Mouse (Mus musculus) embryonic facial prominence, embryonic 12.5 days (tissue): ENCODE data around the gene App. TPM values are rescaled to one million over a fixed set of nuclear protein-coding genes. Genes with fewer than 3 reads are reported as not detected.

Experiments used
- ATAC-seq: fragments of 200-750 bp; cut with Nextera tagmentation; 2 replicates; pipeline ENCODE4 v1.8.0; 2017; ENCODE audit not compliant: insufficient number of reproducible peaks, insufficient read depth, low FRiP score, low TSS enrichment
- H3K27ac ChIP-seq: fragments of 300-500 bp; sonication (generic); 2 replicates; pipeline ENCODE4 v1.5.1; 2016; ENCODE audit warnings: mild to moderate bottlenecking
- H3K27me3 ChIP-seq: fragments of 300-500 bp; sonication (generic); 2 replicates; pipeline ENCODE4 v1.6.1; 2016; ENCODE audit warnings: mild to moderate bottlenecking, moderate library complexity
- H3K36me3 ChIP-seq: fragments of 300-500 bp; sonication (generic); 2 replicates; pipeline ENCODE4 v1.6.1; 2016; ENCODE audit warnings: mild to moderate bottlenecking
- H3K4me1 ChIP-seq: fragments of 300-500 bp; sonication (generic); 2 replicates; pipeline ENCODE4 v1.6.1; 2016
- H3K4me2 ChIP-seq: fragments of 300-500 bp; sonication (generic); replicated peaks from 2 replicates; pipeline ENCODE4 v1.6.1; 2016; ENCODE audit warnings: mild to moderate bottlenecking, moderate library complexity
- H3K4me3 ChIP-seq: fragments of 300-500 bp; sonication (generic); 2 replicates; pipeline ENCODE4 v1.5.1; 2016; ENCODE audit warnings: mild to moderate bottlenecking
- H3K9ac ChIP-seq: fragments of 300-500 bp; sonication (generic); 2 replicates; pipeline ENCODE4 v1.6.1; 2016; ENCODE audit warnings: mild to moderate bottlenecking, moderate library complexity
- H3K9me3 ChIP-seq: fragments of 300-500 bp; sonication (generic); 2 replicates; pipeline ENCODE4 v1.6.1; 2016; ENCODE audit warnings: mild to moderate bottlenecking, moderate library complexity
- WGBS: fragments of 180-500 bp; shearing (Covaris S2); methylation state at CpG from one replicate; pipeline ENCODE4 v1.1.7; 2016; 5-methylcytosine and 5-hydroxymethylcytosine counted together
- polyA plus RNA-seq: library from polyadenylated mRNA; unstranded; fragments of >200 nt; fragmentation: Nextera tagmentation; extraction: Ambion mirVana; gene quantifications from 2 replicates; pipeline ENCODE4 v1.2.1, GENCODE M21; 2016

The App gene
- polyA plus RNA-seq, 1 experiment from 2014 or later, result 224 TPM

DNA sequence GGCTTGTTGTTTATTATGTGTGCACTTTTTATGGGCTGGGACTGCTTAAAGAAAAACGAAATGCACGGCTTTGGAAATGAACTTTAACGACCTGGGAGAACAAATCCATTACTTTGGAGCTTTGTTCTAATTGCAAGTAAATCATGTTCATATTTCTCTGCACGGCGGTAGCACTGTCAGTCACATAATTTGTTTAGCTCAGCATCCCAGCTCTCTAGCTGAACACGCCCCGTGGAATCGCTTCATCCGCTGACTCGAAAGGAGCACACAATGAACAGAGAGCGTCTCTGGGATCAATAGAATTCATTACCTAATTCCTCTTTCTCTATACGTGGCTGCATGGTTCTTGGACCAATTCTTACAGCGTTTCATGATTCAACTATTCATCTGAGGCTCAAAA, 207.5 kb downstream of the App start:
- Histone ChIP-seq H3K9ac (no peak overlapping the region), H3K4me2 (no peak overlapping the region), H3K27ac (no peak overlapping the region), H3K36me3 (peaks cover 47% of the 10 kb centered on the region), H3K9me3 (no peaks in the 10 kb centered on the region), H3K4me1 (no peaks in the 10 kb centered on the region), H3K4me3 (no peak overlapping the region), H3K27me3 (no peaks in the 10 kb centered on the region)
- no peak for ATAC-seq
- whole genome bisulfite sequencing, result 80% methylated on average over 13 of the region's 13 CpGs

- no peaks in the 10 kb centered on the region for H3K27me3 ChIP-seq
- no peak overlapping the region for H3K4me3 ChIP-seq
- no peak for ATAC-seq
- H3K4me1 ChIP-seq, result no peaks in the 10 kb centered on the region
- peaks cover 61% of the 10 kb centered on the region for H3K36me3 ChIP-seq
- H3K9ac ChIP-seq, result no peak overlapping the region
- H3K27ac ChIP-seq, result no peak overlapping the region
- no peak overlapping the region for H3K4me2 ChIP-seq
- WGBS, result 87% methylated on average over 9 of the region's 9 CpGs
- no peaks in the 10 kb centered on the region for H3K9me3 ChIP-seq
Observed at GRCm38 (mm10) chr16:84963960-84964359, 209.6 kb downstream of the App start.

DNA sequence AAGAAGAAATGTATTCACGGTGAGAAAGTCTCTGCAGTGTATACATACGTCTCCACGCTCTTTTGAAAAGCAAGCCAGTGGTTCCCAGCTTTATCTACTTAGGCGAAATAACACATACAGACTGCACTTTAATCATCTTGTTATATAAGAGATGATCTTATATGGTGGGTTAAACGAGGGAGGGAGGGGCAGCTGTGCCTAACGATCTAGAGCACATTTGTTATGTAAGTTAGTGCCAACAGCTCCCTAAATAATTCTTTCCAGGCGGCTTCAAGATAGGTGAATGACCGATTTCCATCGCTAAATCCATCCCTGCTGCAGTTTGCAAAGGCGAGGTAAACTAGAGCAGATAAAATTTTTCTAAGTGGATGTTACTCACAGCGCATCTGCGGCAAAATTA, 210.0 kb downstream of the App start:
- no peak for ATAC-seq
- no peaks in the 10 kb centered on the region for H3K9me3 ChIP-seq
- WGBS, result 88% methylated on average over 12 of the region's 12 CpGs
- no peak overlapping the region for H3K27ac ChIP-seq
- H3K9ac ChIP-seq, result no peak overlapping the region
- H3K4me3 ChIP-seq, result no peak overlapping the region
- H3K27me3 ChIP-seq, result no peaks in the 10 kb centered on the region
- H3K36me3 ChIP-seq, result peaks cover 60% of the 10 kb centered on the region
- no peaks in the 10 kb centered on the region for H3K4me1 ChIP-seq
- H3K4me2 ChIP-seq, result no peak overlapping the region

DNA sequence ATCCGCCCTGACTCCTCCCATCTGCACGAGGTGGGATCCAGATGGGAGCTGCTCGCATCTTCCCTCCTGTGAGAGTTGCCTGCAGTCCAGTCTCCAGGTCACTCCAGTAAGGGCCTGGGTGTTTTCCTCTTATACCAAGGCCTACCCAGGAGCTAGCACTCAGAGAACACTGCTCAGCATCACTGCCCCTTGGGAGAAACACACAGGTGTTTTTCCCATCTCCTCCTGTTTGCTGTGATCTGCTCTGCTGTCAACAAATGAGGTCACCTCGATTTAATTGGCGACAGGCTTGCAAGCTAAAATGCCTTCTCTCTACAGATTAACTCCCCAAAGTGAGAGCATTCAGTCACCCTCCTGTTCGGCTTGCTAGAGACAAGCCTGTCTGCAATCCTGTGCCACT, 216.3 kb downstream of the App start:
- H3K9me3 ChIP-seq, result no peaks in the 10 kb centered on the region
- no peak overlapping the region for H3K9ac ChIP-seq
- no peaks in the 10 kb centered on the region for H3K4me1 ChIP-seq
- no peak for ATAC-seq
- no peak overlapping the region for H3K4me2 ChIP-seq
- 62% methylated on average over 6 of the region's 6 CpGs for WGBS
- H3K27me3 ChIP-seq, result no peaks in the 10 kb centered on the region
- H3K36me3 ChIP-seq, result peaks cover 39% of the 10 kb centered on the region
- H3K4me3 ChIP-seq, result no peak overlapping the region
- H3K27ac ChIP-seq, result no peak overlapping the region

DNA sequence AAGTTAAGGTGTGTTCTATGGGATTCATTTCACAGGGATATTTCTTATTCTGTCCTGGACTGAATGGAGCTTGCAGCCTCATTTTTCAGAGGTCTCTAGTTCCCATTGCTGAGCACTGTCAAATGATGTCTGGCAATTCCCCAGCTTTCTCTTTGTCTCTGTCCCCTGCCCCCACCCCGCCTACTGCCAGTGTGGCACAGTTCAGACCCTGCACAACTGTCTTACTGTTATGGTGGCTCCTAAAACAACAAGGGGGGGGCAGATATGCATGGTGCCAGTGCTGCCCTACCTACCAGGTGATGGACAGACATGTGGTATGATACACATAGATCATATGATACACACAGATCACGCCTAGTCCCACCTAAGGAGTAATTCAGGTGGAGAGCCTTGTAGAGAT, 216.9 kb downstream of the App start:
- Histone ChIP-seq H3K27ac (no peak overlapping the region), H3K9me3 (no peaks in the 10 kb centered on the region), H3K4me3 (no peak overlapping the region), H3K4me1 (no peaks in the 10 kb centered on the region), H3K27me3 (no peaks in the 10 kb centered on the region), H3K9ac (no peak overlapping the region), H3K4me2 (no peak overlapping the region), H3K36me3 (peaks cover 36% of the 10 kb centered on the region)
- 94% methylated on average over 2 of the region's 2 CpGs for WGBS
- no peak for ATAC-seq

DNA sequence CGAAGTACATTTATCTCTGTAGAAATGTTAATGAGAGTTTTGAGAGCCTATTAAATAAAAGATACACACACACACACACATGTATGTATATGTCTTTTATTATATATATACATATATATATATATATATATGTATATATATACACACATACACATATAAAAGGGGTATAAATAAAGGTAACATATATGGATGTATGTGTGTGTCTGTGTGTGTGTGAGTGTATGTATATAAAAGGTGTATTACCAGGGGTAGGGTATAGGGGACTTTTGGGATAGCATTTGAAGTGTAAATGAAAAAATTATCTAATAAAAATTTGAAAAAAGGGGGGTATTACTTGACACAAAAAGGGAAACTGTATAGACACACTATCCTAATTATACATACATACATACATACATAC, 217.7 kb downstream of the App start:
- Histone ChIP-seq H3K9ac (no peak overlapping the region), H3K4me2 (no peak overlapping the region), H3K4me1 (no peaks in the 10 kb centered on the region), H3K27ac (no peak overlapping the region), H3K4me3 (no peak overlapping the region), H3K36me3 (peaks cover 28% of the 10 kb centered on the region), H3K27me3 (no peaks in the 10 kb centered on the region), H3K9me3 (no peaks in the 10 kb centered on the region)
- WGBS, result 63% methylated on average over 1 of the region's 1 CpGs
- ATAC-seq, result no peak

DNA sequence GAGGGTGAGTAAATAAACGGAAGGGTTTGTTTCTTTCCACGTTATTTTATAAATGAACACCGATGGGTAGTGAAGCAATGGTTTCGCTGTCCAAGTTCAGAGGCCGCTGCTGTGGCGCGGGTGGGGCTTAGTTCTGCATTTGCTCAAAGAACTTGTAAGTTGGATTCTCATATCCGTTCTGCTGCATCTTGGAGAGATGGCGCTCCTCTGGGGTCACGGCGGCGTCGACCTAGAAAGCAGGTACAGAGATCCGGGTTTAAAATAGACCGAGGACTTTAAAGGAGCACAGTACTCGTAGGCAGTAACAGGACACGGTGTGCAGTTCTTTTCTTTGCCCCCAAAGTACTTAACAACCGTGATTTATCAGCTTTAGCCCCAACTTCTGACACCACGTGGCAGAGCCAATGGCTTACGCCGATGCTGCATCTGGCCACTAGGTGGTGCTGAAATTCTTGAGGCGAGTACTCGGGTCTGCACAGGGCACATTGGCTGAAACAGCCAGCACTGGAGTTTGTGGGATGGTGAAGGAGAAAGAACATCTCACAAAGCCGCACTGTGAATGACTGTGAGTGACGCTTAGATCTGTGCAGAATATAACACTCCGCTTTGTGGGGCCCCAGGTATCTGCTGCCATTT, 218.2 kb downstream of the App start:
- Histone ChIP-seq H3K36me3 (peaks cover 22% of the 10 kb centered on the region), H3K27me3 (no peaks in the 10 kb centered on the region), H3K9me3 (no peaks in the 10 kb centered on the region), H3K4me2 (peak overlapping the region; percentile 17; the same call in 1 of the 2 replicates), H3K27ac (no peak overlapping the region), H3K9ac (no peak overlapping the region), H3K4me1 (no peaks in the 10 kb centered on the region), H3K4me3 (no peak overlapping the region)
- 32% methylated on average over 26 of the region's 26 CpGs for WGBS
- ATAC-seq, result peak; percentile 84

DNA sequence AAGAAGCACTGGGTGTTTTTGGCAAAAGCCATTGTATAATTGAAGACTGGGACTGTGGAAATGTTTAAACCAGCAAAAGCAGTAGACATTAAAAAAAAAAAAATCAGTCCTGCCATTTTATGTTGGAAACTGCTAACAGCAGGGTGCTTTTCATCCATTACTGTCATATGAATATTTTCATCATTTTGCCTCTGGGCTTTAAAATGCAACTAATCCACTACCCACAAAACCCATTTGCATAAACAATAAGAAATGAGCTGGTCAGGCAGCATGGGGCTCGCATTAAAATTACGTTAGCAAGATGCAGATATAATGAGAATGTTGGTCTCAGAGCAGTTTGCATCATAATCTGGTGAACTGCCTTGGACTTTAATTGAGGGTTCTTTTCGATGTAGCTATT, 242.5 kb downstream of the App start:
- no peak overlapping the region for H3K9ac ChIP-seq
- H3K36me3 ChIP-seq, result no peaks in the 10 kb centered on the region
- no peak overlapping the region for H3K27ac ChIP-seq
- WGBS, result 65% methylated on average over 3 of the region's 3 CpGs
- no peaks in the 10 kb centered on the region for H3K27me3 ChIP-seq
- no peak overlapping the region for H3K4me2 ChIP-seq
- no peak overlapping the region for H3K4me3 ChIP-seq
- no peak for ATAC-seq
- H3K4me1 ChIP-seq, result no peaks in the 10 kb centered on the region
- no peaks in the 10 kb centered on the region for H3K9me3 ChIP-seq

DNA sequence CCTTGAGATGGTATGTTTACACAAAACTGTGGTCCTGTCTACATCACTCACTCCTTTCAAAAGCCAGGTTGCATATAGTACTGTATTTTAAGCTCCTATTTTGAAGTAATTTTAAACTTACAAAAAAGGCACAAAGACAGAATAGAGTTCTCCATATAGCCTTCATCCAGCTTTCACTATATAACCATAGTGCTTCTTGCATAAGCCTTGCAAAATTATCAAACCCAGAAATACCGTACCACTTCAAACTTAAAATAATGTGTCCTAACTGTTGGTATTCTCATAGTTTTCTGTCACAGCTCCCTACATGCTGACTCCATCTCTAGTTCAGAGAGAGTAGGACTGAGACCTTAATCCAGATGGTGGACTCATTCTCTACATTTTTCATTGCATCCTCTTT, 245.7 kb downstream of the App start:
- H3K9ac ChIP-seq, result no peak overlapping the region
- no peaks in the 10 kb centered on the region for H3K27me3 ChIP-seq
- no peak overlapping the region for H3K4me3 ChIP-seq
- H3K4me2 ChIP-seq, result no peak overlapping the region
- no peaks in the 10 kb centered on the region for H3K4me1 ChIP-seq
- no peak for ATAC-seq
- 92% methylated on average over 1 of the region's 1 CpGs for WGBS
- H3K36me3 ChIP-seq, result no peaks in the 10 kb centered on the region
- H3K9me3 ChIP-seq, result no peaks in the 10 kb centered on the region
- H3K27ac ChIP-seq, result no peak overlapping the region

DNA sequence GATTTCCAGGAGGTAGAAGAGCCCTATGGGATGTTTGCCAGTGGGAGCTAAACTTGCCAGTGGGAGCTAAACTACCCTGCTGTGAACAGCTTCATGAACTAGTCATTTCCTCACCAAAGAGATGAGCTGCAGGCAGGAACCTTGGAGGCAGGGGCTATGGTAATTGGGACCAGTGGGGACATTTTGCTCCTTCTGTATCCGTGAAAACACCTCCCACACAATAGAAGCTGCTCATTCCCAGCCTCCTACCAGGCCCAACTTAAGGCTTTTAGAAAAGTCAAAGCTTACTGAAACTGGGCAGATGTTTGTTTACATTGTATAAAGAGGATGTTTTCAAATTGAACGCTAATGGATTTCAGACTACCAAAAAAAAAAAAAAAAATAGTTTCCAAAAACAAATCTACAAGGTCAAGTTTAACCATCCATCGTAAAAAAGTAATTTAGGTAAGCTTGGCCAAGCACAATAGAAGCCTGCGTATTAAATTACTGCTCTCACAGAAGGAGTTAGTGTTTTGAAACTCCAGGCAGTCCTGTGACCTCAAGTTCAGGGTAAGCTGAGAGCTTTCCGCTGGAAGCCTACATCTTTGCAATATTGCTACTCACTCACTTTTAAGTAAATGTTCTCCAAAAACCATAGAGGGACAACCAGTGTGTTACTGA, 253.8 kb downstream of the App start:
- H3K4me2 ChIP-seq, result no peak overlapping the region
- H3K4me1 ChIP-seq, result 0 out of 2 replicates have a peak, but pooled peaks cover 8% of the 10 kb centered on the region
- no peaks in the 10 kb centered on the region for H3K9me3 ChIP-seq
- 16% methylated on average over 5 of the region's 5 CpGs for WGBS
- H3K36me3 ChIP-seq, result no peaks in the 10 kb centered on the region
- H3K27ac ChIP-seq, result peak overlapping the region; percentile 88
- ATAC-seq, result peak; percentile 85
- no peak overlapping the region for H3K4me3 ChIP-seq
- H3K27me3 ChIP-seq, result no peaks in the 10 kb centered on the region
- no peak overlapping the region for H3K9ac ChIP-seq

GRCm38 (mm10) chr16:84919087-84919486, 254.5 kb downstream of the App start:
- no peaks in the 10 kb centered on the region for H3K9me3 ChIP-seq
- H3K4me1 ChIP-seq, result 0 out of 2 replicates have a peak, but pooled peaks cover 8% of the 10 kb centered on the region
- ATAC-seq, result no peak
- peak overlapping the region; percentile 88 for H3K27ac ChIP-seq
- H3K4me3 ChIP-seq, result no peak overlapping the region
- H3K27me3 ChIP-seq, result no peaks in the 10 kb centered on the region
- WGBS, result 70% methylated on average over 3 of the region's 3 CpGs
- H3K36me3 ChIP-seq, result no peaks in the 10 kb centered on the region
- H3K9ac ChIP-seq, result no peak overlapping the region
- H3K4me2 ChIP-seq, result no peak overlapping the region

GRCm38 (mm10) chr16:84916772-84917171, 256.8 kb downstream of the App start:
- 66% methylated on average over 3 of the region's 3 CpGs for WGBS
- no peaks in the 10 kb centered on the region for H3K9me3 ChIP-seq

More at GRCm38 (mm10) chr16:84916772-84917171, 256.8 kb downstream of the App start:
- Histone ChIP-seq H3K27me3 (no peaks in the 10 kb centered on the region), H3K9ac (no peak overlapping the region), H3K4me3 (no peak overlapping the region), H3K27ac (no peak overlapping the region), H3K4me1 (0 out of 2 replicates have a peak, but pooled peaks cover 8% of the 10 kb centered on the region), H3K4me2 (no peak overlapping the region), H3K36me3 (no peaks in the 10 kb centered on the region)
- no peak for ATAC-seq
